Mouse (Mus musculus) midbrain, postnatal 0 days (tissue): ENCODE measurements at regions not wholly inside any gene's neighbourhood (a gene's known extent, or its start where the extent isn't known, plus 50 kb on each side); places are given as distances from the start of the nearest gene placed in this dataset.

Experiments used
- ATAC-seq: fragments of 200-750 bp; cut with Nextera tagmentation; 2 replicates; pipeline ENCODE4 v1.8.0; 2017; ENCODE audit warnings: moderate number of reproducible peaks, mild to moderate bottlenecking, moderate TSS enrichment, moderate library complexity; ENCODE audit not compliant: low FRiP score
- DNase-seq: peaks from one replicate; pipeline ENCODE4 v3.0.0-alpha.2; 2015; ENCODE audit warnings: low spot score
- H3K27ac ChIP-seq: fragments of 300-500 bp; sonication (generic); 2 replicates; pipeline ENCODE4 v1.5.1; 2014; ENCODE audit warnings: low read depth, mild to moderate bottlenecking, low read length, mixed read lengths
- H3K27me3 ChIP-seq: fragments of 300-500 bp; sonication (generic); 2 replicates; pipeline ENCODE4 v1.6.1; 2014; ENCODE audit warnings: low read length, control low read depth, mixed read lengths; ENCODE audit not compliant: insufficient read depth
- H3K36me3 ChIP-seq: fragments of 300-500 bp; sonication (generic); 2 replicates; pipeline ENCODE4 v1.6.1; 2014; ENCODE audit warnings: low read length, control low read depth, mixed read lengths; ENCODE audit not compliant: insufficient read depth
- H3K4me1 ChIP-seq: fragments of 300-500 bp; sonication (generic); 2 replicates; pipeline ENCODE4 v1.6.1; 2014; ENCODE audit warnings: mild to moderate bottlenecking, control low read depth, antibody characterized with exemption, low read length, mixed read lengths; ENCODE audit not compliant: insufficient read depth
- H3K4me2 ChIP-seq: fragments of 300-500 bp; sonication (generic); 2 replicates; pipeline ENCODE4 v1.6.1; 2014; ENCODE audit warnings: low read depth, mild to moderate bottlenecking, low read length, mixed read lengths; ENCODE audit not compliant: poor library complexity, severe bottlenecking
- H3K4me3 ChIP-seq: fragments of 300-500 bp; sonication (generic); 2 replicates; pipeline ENCODE4 v1.5.1; 2014; ENCODE audit warnings: low read depth, mild to moderate bottlenecking, low read length, moderate library complexity
- H3K9ac ChIP-seq: fragments of 300-500 bp; sonication (generic); replicated peaks from 2 replicates; pipeline ENCODE4 v1.6.1; 2014; ENCODE audit warnings: mild to moderate bottlenecking, low read length, moderate library complexity, mixed read lengths; ENCODE audit not compliant: poor library complexity, severe bottlenecking
- H3K9me3 ChIP-seq: fragments of 300-500 bp; sonication (generic); 2 replicates; pipeline ENCODE4 v1.6.1; 2016; ENCODE audit warnings: low read length, control low read depth
- CTCF ChIP-seq: IDR thresholded peaks from 2 replicates; pipeline ENCODE4 v1.5.1; 2016; ENCODE audit warnings: antibody characterized with exemption, mild to moderate bottlenecking
- WGBS: fragments of 180-500 bp; shearing (Covaris S2); extraction: QIAGEN DNeasy Blood & Tissue Kit; methylation state at CpG from one replicate; pipeline ENCODE4 v1.1.7; 2014; 5-methylcytosine and 5-hydroxymethylcytosine counted together

GRCm38 (mm10) chr3:38009168-38009567 is 284.9 kb upstream of the Gm5148 start:
- Histone ChIP-seq H3K27ac (no peak overlapping the region), H3K9me3 (no peaks in the 10 kb centered on the region), H3K4me1 (no peaks in the 10 kb centered on the region), H3K4me2 (no peak overlapping the region), H3K9ac (no peak overlapping the region), H3K36me3 (no peaks in the 10 kb centered on the region), H3K27me3 (no peaks in the 10 kb centered on the region), H3K4me3 (no peak overlapping the region)
- ATAC-seq: no peak
- no peak for TF ChIP-seq CTCF
- WGBS: 57% methylated on average over 4 of the region's 4 CpGs
- no peak for DNase-seq

- H3K9me3 ChIP-seq: no peaks in the 10 kb centered on the region
- no peak overlapping the region for H3K9ac ChIP-seq
- no peak overlapping the region for H3K27ac ChIP-seq
- no peaks in the 10 kb centered on the region for H3K27me3 ChIP-seq
- H3K4me2 ChIP-seq: no peak overlapping the region
- WGBS: 87% methylated on average over 7 of the region's 7 CpGs
- H3K4me3 ChIP-seq: no peak overlapping the region
- TF ChIP-seq CTCF: no peak
- no peaks in the 10 kb centered on the region for H3K4me1 ChIP-seq
- DNase-seq: no peak
- H3K36me3 ChIP-seq: no peaks in the 10 kb centered on the region
- ATAC-seq: no peak
These were observed 284.0 kb upstream of the Gm5148 start for GRCm38 (mm10) chr3:38008321-38008720.

- ATAC-seq (no peak), DNase-seq (no peak)
- no peak overlapping the region for H3K27ac ChIP-seq
- H3K9ac ChIP-seq: no peak overlapping the region
- no peaks in the 10 kb centered on the region for H3K27me3 ChIP-seq
- no peak overlapping the region for H3K4me2 ChIP-seq
- no peak overlapping the region for H3K4me3 ChIP-seq
- no peak for TF ChIP-seq CTCF
- 78% methylated on average over 1 of the region's 1 CpGs for WGBS
- H3K9me3 ChIP-seq: no peaks in the 10 kb centered on the region
- no peaks in the 10 kb centered on the region for H3K36me3 ChIP-seq
- no peaks in the 10 kb centered on the region for H3K4me1 ChIP-seq
These were observed 283.3 kb upstream of the Gm5148 start for GRCm38 (mm10) chr3:38007626-38008025.

GRCm38 (mm10) chr3:38002275-38002674 is 278.0 kb upstream of the Gm5148 start:
- no peaks in the 10 kb centered on the region for H3K9me3 ChIP-seq
- H3K27ac ChIP-seq: no peak overlapping the region
- H3K4me1 ChIP-seq: no peaks in the 10 kb centered on the region
- no peak overlapping the region for H3K4me2 ChIP-seq
- DNase-seq (no peak), ATAC-seq (no peak)
- 93% methylated on average over 10 of the region's 10 CpGs for WGBS
- TF ChIP-seq CTCF: no peak
- no peaks in the 10 kb centered on the region for H3K36me3 ChIP-seq
- no peaks in the 10 kb centered on the region for H3K27me3 ChIP-seq
- H3K9ac ChIP-seq: no peak overlapping the region
- no peak overlapping the region for H3K4me3 ChIP-seq

GRCm38 (mm10) chr3:37999779-38000178 is 275.5 kb upstream of the Gm5148 start:
- Histone ChIP-seq H3K9me3 (no peaks in the 10 kb centered on the region), H3K4me1 (no peaks in the 10 kb centered on the region), H3K27me3 (no peaks in the 10 kb centered on the region), H3K9ac (no peak overlapping the region), H3K27ac (no peak overlapping the region), H3K36me3 (no peaks in the 10 kb centered on the region), H3K4me2 (no peak overlapping the region), H3K4me3 (no peak overlapping the region)
- ATAC-seq (no peak), DNase-seq (no peak)
- TF ChIP-seq CTCF: no peak
- 98% methylated on average over 1 of the region's 1 CpGs for WGBS

- 94% methylated on average over 3 of the region's 3 CpGs for WGBS
- no peak for TF ChIP-seq CTCF
These were observed 273.7 kb upstream of the Gm5148 start for GRCm38 (mm10) chr3:37997998-37998397.

GRCm38 (mm10) chr3:37989992-37990391 is 265.7 kb upstream of the Gm5148 start:
- WGBS: 92% methylated on average over 6 of the region's 6 CpGs
- ATAC-seq (no peak), DNase-seq (no peak)
- no peak overlapping the region for H3K27ac ChIP-seq
- H3K9ac ChIP-seq: no peak overlapping the region
- H3K27me3 ChIP-seq: no peaks in the 10 kb centered on the region; the same call in 1 of the 2 replicates
- H3K36me3 ChIP-seq: no peaks in the 10 kb centered on the region
- no peak overlapping the region for H3K4me3 ChIP-seq
- H3K4me2 ChIP-seq: no peak overlapping the region
- no peaks in the 10 kb centered on the region for H3K9me3 ChIP-seq
- no peaks in the 10 kb centered on the region for H3K4me1 ChIP-seq
- no peak for TF ChIP-seq CTCF

More at GRCm38 (mm10) chr3:37997998-37998397, 273.7 kb upstream of the Gm5148 start:
- Histone ChIP-seq H3K4me3 (no peak overlapping the region), H3K4me1 (no peaks in the 10 kb centered on the region), H3K36me3 (no peaks in the 10 kb centered on the region), H3K9ac (no peak overlapping the region), H3K27ac (no peak overlapping the region), H3K27me3 (no peaks in the 10 kb centered on the region; the same call in 1 of the 2 replicates), H3K9me3 (no peaks in the 10 kb centered on the region), H3K4me2 (no peak overlapping the region)
- DNase-seq (no peak), ATAC-seq (no peak)
